Mouse (Mus musculus): ENCODE measurements around the gene Zfp780b. TPM values are rescaled to one million over a fixed set of nuclear protein-coding genes. Genes with fewer than 3 reads are reported as not detected.
"Not testable (repeated sequence)": the region's sequence is repeated elsewhere in the genome, so short reads cannot be mapped to it uniquely, and the experiment has no call there.

Gene Zfp780b
- 1.2 TPM for polyA plus RNA-seq (2012; fragmentation: generic; extraction: Trizol)

DNA sequence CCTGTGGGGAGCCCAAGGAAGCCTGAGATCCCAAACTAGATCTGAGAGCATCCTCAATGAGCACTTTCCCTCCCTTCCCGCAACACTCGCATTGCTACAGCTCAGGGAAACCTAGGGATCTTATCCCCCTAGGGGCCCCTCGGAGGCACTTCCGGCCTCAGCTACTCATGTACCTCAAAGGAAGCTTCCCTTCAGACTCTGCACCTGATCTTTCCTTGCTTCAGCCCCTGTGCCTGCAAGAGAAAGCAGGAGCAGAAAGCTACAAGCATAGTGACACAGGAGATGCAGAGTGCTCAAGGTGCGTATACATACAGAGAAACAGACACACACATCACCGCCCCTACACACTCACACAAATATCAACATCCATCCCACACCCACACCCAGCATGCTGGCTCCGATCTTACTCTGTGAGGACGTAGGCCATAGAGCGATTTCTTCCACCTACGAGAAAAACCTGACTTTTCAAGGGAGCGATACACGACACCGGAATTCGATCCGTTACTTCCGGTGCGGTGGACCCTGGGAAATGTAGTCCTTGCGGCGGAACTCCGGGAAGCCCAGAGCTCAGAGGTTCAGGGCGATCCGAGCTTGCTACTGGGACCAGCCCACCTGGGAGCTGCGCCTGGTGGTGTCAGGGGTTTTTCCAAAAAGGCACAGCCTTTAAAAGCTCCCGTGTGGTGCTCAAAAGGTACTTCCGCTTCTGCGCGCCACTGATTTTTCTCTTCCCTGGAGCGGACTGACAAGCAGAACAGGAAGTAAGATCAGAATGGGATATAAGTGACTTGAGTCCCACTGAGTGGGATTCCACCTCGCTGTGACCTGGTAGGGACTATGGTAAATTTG, at the start of gene Zfp780b:
TSS of gene Zfp780b (minus strand) at position 489 of the 846 bp plus-strand sequence.
- Histone ChIP-seq H3K27me3 (ENCODE audit: control insufficient read depth, insufficient read depth, insufficient read length) (no peaks in the 10 kb centered on the region), H3K79me2 (ENCODE audit: control insufficient read depth, insufficient read depth) (peaks cover 26% of the 10 kb centered on the region), H3K4me3 (peak within 1 kb of the TSS; percentile 56), H3K4me2 (ENCODE audit: low read depth) (peak within 1 kb of the TSS; percentile 83), H3ac (ENCODE audit: control insufficient read depth, insufficient read length) (peak within 1 kb of the TSS; percentile 90), H3K36me3 (ENCODE audit: control insufficient read depth, insufficient read depth) (peaks cover 4% of the 10 kb centered on the region)
- TF ChIP-seq TCF3 (IDR thresholded peaks at IDR 0.05; ENCODE audit: insufficient read length, low read depth) (no peak), TCF12 (IDR thresholded peaks at IDR 0.05; ENCODE audit: insufficient read depth, poor library complexity, severe bottlenecking) (no peak), USF1 (IDR thresholded peaks at IDR 0.05; ENCODE audit: low read depth) (no peak), POLR2AphosphoS2 (IDR thresholded peaks at IDR 0.05; ENCODE audit: insufficient read length, low read depth) (peak; percentile 52), MYOG (IDR thresholded peaks at IDR 0.05; ENCODE audit: control insufficient read depth in 1 of 3, insufficient read depth in 1 of 3, insufficient read length in 2 of 3, low read depth in 2 of 3) (no peak), POLR2A (IDR thresholded peaks at IDR 0.05; ENCODE audit: insufficient read length, low read depth) (peak; percentile 43), E2F4 (IDR thresholded peaks at IDR 0.05; ENCODE audit: insufficient read depth) (no peak)

DNA sequence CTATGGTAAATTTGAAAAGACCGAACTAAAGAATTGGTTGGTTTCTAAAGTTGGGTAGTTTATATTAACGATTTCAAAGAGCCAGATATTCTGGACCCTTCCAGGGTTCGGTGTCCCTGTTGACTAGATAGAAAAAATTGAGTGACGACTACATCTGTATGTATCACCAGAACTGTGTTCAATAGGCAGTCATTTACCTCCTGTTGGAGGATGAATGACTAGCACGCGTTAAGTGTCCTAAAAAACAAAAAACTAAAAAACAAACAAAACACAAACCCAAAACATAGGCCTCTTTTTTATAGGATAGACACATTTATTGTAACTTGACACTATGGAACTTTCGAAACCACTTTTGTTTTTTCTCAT, 35.5 kb upstream of the Zfp780b start:
- H3K27me3 ChIP-seq (ENCODE audit: control insufficient read depth, insufficient read depth, insufficient read length) = no peaks in the 10 kb centered on the region
- TF ChIP-seq POLR2A (IDR thresholded peaks at IDR 0.05; ENCODE audit: insufficient read length, low read depth) = no peak
- no peaks in the 10 kb centered on the region for H3K36me3 ChIP-seq (ENCODE audit: control insufficient read depth, insufficient read depth)
- H3K79me2 ChIP-seq (ENCODE audit: control insufficient read depth, insufficient read depth) = no peaks in the 10 kb centered on the region
- H3ac ChIP-seq (ENCODE audit: control insufficient read depth, insufficient read length) = peak overlapping the region; percentile 29
- peak overlapping the region; percentile 91 for H3K4me2 ChIP-seq (ENCODE audit: low read depth)
- H3K4me3 ChIP-seq = peak overlapping the region; percentile 54

DNA sequence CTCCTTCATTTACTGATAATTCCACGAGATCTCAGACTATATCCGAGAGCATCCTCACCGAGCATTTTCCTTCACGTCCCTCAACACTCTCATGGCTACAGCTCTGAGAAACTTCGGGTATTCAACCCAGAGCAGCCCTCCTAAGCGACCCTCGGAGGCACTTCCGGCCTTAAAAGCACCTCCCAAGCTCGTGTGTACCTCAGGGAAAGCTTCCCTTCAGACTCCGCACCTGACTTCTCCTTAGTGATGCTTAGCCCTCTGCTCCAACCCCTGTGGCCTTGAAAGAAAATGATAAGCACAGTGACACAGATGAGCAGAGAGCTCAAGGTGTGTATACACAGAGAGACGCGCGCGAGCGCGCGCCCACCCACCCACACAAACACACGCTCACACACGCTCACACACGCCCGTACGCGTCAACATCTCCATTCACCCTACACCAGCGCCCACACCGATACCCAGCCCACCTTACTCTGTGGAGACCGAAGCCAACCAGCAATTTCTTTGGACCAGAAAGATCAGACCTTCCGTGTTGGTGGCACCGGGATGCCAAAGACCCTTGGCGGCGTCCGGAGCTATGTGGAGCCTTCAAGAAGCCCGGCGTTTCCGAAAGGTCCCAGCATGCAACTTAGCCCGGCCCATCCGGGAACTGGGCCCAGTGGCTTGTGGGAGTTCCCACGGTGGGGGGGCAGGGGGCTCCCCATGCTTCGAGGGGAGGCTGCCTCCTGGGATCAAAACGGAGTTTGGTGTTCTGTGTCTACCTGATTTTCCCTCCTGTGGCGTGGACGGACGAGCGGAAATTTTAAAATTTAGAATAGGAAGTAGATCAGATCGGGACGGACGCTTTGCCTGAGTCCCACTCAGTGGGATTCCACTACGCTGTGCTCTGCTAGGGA, 34.8 kb upstream of the Zfp780b start, which contains the start of gene Zfp850:
TSS of gene Zfp850 (minus strand) at position 567 of the 896 bp plus-strand sequence.
- Histone ChIP-seq H3K4me3 (peak within 1 kb of the TSS; percentile 54), H3K27me3 (ENCODE audit: control insufficient read depth, insufficient read depth, insufficient read length) (no peaks in the 10 kb centered on the region), H3K4me2 (ENCODE audit: low read depth) (peak within 1 kb of the TSS; percentile 91), H3K36me3 (ENCODE audit: control insufficient read depth, insufficient read depth) (no peaks in the 10 kb centered on the region), H3K79me2 (ENCODE audit: control insufficient read depth, insufficient read depth) (no peaks in the 10 kb centered on the region), H3ac (ENCODE audit: control insufficient read depth, insufficient read length) (peak within 1 kb of the TSS; percentile 29)
- TF ChIP-seq TCF12 (IDR thresholded peaks at IDR 0.05; ENCODE audit: insufficient read depth, poor library complexity, severe bottlenecking) = no peak
- peak; percentile 38 for TF ChIP-seq POLR2A (IDR thresholded peaks at IDR 0.05; ENCODE audit: insufficient read length, low read depth)
- TF ChIP-seq E2F4 (IDR thresholded peaks at IDR 0.05; ENCODE audit: insufficient read depth) = peak; percentile 76

DNA sequence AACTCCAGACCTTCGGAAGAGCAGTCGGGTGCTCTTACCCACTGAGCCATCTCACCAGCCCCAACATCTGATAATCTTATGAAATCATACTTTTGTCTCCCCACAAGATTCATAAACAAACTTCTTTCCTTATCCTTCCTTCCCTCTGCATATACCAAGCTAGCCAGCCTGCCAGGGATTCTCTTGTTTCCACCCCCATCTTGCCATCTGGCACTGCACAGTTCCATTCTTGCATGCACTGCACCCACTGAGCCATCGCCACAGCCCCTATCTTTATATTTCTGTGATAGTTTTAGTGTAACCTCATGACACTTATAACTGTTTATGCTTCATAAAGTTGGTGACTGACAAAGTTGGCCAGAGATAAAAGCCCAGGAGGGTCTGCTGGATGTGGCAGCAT, 31.3 kb upstream of the Zfp780b start:
- Histone ChIP-seq H3ac (ENCODE audit: control insufficient read depth, insufficient read length) (no peak overlapping the region), H3K4me2 (ENCODE audit: low read depth) (no peak overlapping the region), H3K36me3 (ENCODE audit: control insufficient read depth, insufficient read depth) (no peaks in the 10 kb centered on the region), H3K27me3 (ENCODE audit: control insufficient read depth, insufficient read depth, insufficient read length) (no peaks in the 10 kb centered on the region), H3K79me2 (ENCODE audit: control insufficient read depth, insufficient read depth) (no peaks in the 10 kb centered on the region), H3K4me3 (no peak overlapping the region)
- TF ChIP-seq CEBPB (IDR thresholded peaks at IDR 0.05; ENCODE audit: insufficient read depth, poor library complexity, severe bottlenecking) = no peak
- TF ChIP-seq POLR2AphosphoS2 (IDR thresholded peaks at IDR 0.05; ENCODE audit: insufficient read length, low read depth) = no peak
- no peak for TF ChIP-seq TCF3 (IDR thresholded peaks at IDR 0.05; ENCODE audit: insufficient read length, low read depth)

DNA sequence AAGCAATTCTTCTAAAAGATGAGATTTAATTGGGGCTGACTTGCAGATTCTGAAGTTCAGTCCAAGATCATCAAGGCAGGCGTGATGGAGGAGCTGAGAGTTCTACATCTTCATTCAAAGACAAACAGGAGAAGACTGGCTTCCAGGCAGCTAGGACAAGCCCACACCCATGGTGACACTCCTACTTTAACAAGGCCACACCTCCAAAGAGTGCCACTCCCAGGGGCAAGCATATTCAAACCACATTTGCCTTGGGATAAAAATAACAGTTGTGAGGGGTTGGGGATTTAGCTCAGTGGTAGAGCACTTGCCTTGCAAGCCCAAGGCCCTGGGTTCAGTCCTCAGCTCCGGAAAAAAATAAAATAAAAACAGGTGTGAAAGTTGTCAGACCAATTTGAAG, 3.2 kb upstream of the Zfp780b start:
- Histone ChIP-seq H3K27me3 (ENCODE audit: control insufficient read depth, insufficient read depth, insufficient read length) (no peaks in the 10 kb centered on the region), H3K79me2 (ENCODE audit: control insufficient read depth, insufficient read depth) (peaks cover 16% of the 10 kb centered on the region), H3K4me3 (no peak overlapping the region), H3K36me3 (ENCODE audit: control insufficient read depth, insufficient read depth) (no peaks in the 10 kb centered on the region), H3K4me2 (ENCODE audit: low read depth) (no peak overlapping the region), H3ac (ENCODE audit: control insufficient read depth, insufficient read length) (no peak overlapping the region)
- TF ChIP-seq MYOD1 (IDR thresholded peaks at IDR 0.05; ENCODE audit: control insufficient read depth in 1 of 3, insufficient read length in 2 of 3, low read depth in 2 of 3) = no peak
- no peak for TF ChIP-seq USF1 (IDR thresholded peaks at IDR 0.05; ENCODE audit: low read depth)
- no peak for TF ChIP-seq CEBPB (IDR thresholded peaks at IDR 0.05; ENCODE audit: insufficient read depth, poor library complexity, severe bottlenecking)
- TF ChIP-seq POLR2AphosphoS2 (IDR thresholded peaks at IDR 0.05; ENCODE audit: insufficient read length, low read depth) = no peak
- TF ChIP-seq MYOG (IDR thresholded peaks at IDR 0.05; ENCODE audit: control insufficient read depth in 1 of 3, insufficient read depth in 1 of 3, insufficient read length in 2 of 3, low read depth in 2 of 3) = no peak
- TF ChIP-seq SRF (IDR thresholded peaks at IDR 0.05; ENCODE audit: control insufficient read depth, insufficient read length, low read depth) = no peak
- TF ChIP-seq REST (IDR thresholded peaks at IDR 0.05; ENCODE audit: insufficient read depth, insufficient read length) = no peak
- TF ChIP-seq MAX (IDR thresholded peaks at IDR 0.05; ENCODE audit: low read depth) = no peak
- TF ChIP-seq TCF12 (IDR thresholded peaks at IDR 0.05; ENCODE audit: insufficient read depth, poor library complexity, severe bottlenecking) = no peak
- TF ChIP-seq TCF3 (IDR thresholded peaks at IDR 0.05; ENCODE audit: insufficient read length, low read depth) = no peak
- no peak for TF ChIP-seq E2F4 (IDR thresholded peaks at IDR 0.05; ENCODE audit: insufficient read depth)
- no peak for TF ChIP-seq POLR2A (IDR thresholded peaks at IDR 0.05; ENCODE audit: insufficient read length, low read depth)

DNA sequence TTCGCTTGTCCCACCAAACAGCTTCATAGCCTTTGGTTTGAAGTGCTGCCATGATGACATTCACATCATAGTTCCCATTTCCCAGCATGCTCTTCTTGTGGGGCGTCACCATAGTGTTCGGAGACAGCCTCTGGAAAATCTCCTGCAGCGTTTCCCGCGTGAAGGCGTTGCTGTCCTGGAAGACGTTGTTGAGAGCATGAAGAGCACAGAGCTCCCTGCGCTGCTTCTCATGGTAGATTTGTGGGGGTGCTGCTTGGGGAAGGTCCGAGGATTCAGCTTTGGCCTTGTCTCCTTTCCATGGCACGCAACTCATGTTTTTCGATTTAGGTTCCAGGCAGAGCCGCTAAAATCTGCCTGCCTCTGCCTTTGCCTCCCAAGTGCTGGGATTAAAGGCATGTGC, 29.5 kb downstream of the Zfp780b start:
- H3K27me3 ChIP-seq (ENCODE audit: control insufficient read depth, insufficient read depth, insufficient read length); H3K4me3 ChIP-seq: not testable (repeated sequence)

DNA sequence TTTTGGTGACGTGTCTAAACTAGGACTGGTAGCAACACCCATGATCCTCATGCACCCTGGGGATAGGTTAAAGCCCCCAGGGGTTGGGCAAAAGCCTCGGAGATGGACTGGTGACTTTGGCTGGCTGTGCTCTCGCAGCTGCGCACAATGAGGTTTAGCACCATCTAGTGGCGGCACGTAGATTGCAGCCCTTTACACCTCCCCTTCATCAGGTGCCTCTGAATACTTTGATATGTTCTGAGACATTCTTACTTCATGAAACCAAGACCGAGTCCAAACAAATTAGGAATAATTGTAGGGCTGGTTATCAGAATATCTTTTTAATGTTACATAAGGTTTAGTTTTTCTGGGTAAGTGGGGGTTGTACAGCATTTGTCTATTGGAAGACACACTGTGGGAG, 37.1 kb downstream of the Zfp780b start:
- H3K79me2 ChIP-seq (ENCODE audit: control insufficient read depth, insufficient read depth); H3K4me2 ChIP-seq (ENCODE audit: low read depth); H3K4me3 ChIP-seq; H3K36me3 ChIP-seq (ENCODE audit: control insufficient read depth, insufficient read depth); H3ac ChIP-seq (ENCODE audit: control insufficient read depth, insufficient read length); H3K27me3 ChIP-seq (ENCODE audit: control insufficient read depth, insufficient read depth, insufficient read length): not testable (repeated sequence)

More for the DNA sequence above, 29.5 kb downstream of the Zfp780b start:
- not testable (repeated sequence) for H3K79me2 ChIP-seq (ENCODE audit: control insufficient read depth, insufficient read depth); H3K4me2 ChIP-seq (ENCODE audit: low read depth); H3K36me3 ChIP-seq (ENCODE audit: control insufficient read depth, insufficient read depth); H3ac ChIP-seq (ENCODE audit: control insufficient read depth, insufficient read length)

DNA sequence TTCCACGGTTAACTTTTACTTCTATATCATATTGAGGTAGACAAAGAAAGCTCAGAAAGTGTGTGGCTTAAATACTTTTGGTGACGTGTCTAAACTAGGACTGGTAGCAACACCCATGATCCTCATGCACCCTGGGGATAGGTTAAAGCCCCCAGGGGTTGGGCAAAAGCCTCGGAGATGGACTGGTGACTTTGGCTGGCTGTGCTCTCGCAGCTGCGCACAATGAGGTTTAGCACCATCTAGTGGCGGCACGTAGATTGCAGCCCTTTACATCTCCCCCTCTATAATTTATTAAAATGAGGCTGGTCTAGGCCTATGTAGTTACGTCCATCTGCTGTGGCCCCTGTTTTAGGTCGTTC, 45.2 kb downstream of the Zfp780b start:
- H3K27me3 ChIP-seq (ENCODE audit: control insufficient read depth, insufficient read depth, insufficient read length); H3ac ChIP-seq (ENCODE audit: control insufficient read depth, insufficient read length); H3K36me3 ChIP-seq (ENCODE audit: control insufficient read depth, insufficient read depth); H3K79me2 ChIP-seq (ENCODE audit: control insufficient read depth, insufficient read depth); H3K4me3 ChIP-seq: not testable (repeated sequence)
- peak overlapping the region; percentile 77 for H3K4me2 ChIP-seq (ENCODE audit: low read depth)

Data from myocyte (in vitro differentiated cells).